Mouse (Mus musculus): ENCODE results near the gene Slc6a16.

DNA sequence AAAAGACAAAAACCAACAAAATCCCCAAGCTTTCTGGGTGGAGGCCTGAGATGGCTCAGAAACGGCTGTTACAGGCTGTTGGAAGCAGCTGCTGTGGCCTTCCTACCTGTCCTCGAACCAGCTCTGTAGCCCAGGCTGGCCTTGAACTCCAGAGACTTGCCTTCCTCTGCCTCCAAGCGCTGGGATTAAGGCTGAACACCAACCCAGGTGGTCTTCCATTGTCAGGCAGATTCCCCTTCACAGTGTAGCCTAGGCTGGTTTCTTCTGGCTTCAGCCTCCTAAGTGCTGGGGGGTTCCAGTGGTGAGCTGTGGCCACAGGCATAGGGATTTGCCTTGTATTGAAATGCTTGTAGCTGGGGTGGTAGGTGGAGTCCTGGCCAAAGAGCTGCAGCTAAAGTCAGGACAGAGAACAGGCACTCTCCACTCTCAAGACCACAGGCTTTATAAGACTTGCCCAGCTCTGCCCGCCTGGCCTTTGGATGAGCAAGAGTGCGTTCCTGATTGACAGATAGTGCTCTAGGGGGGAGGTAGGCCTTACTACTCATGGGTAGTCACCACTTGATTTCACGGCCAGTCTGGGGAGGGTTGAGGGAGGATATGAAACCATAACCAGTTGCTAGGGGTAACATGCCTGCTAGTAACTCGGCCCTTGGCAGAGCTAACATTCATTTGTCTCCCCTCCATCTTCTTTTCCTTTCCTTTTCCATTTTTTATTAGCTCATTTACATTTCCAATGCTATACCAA, 11.3 kb upstream of the Slc6a16 start:
- TF ChIP-seq CTCF (IDR thresholded peaks at IDR 0.05; ENCODE audit: borderline replicate concordance, insufficient read depth, low read length) (no peak), POLR2A (IDR thresholded peaks at IDR 0.05; ENCODE audit: low read depth, low read length) (no peak)
